Mouse (Mus musculus) G1E (cell line): Measurements from ENCODE around the gene Lrrfip2. TPM values are rescaled to one million over a fixed set of nuclear protein-coding genes. Genes with fewer than 3 reads are reported as not detected.

Experiments used
- ATAC-seq: 2 replicates; pipeline ENCODE4 v1.8.0; 2016; ENCODE audit warnings: mild to moderate bottlenecking; ENCODE audit not compliant: insufficient number of reproducible peaks, poor library complexity, low FRiP score, severe bottlenecking; ENCODE audit errors: extremely low read depth
- DNase-seq: peaks from one replicate; pipeline ENCODE4 v3.0.0; 2012; ENCODE audit warnings: low spot score
- H3K27me3 ChIP-seq: 2 replicates; pipeline ENCODE4 v1.6.1; 2012; ENCODE audit warnings: mild to moderate bottlenecking, low read length, inconsistent platforms; ENCODE audit not compliant: insufficient read depth
- H3K36me3 ChIP-seq: replicated peaks from 2 replicates; pipeline ENCODE3; 2012; ENCODE audit warnings: mild to moderate bottlenecking, inconsistent platforms
- H3K4me1 ChIP-seq: 2 replicates; pipeline ENCODE4 v1.6.1; 2012; ENCODE audit warnings: low read depth, low read length, inconsistent platforms, mixed read lengths; ENCODE audit not compliant: insufficient read depth
- H3K4me3 ChIP-seq: 2 replicates; pipeline ENCODE4 v1.5.1; 2012; ENCODE audit warnings: low read depth, mild to moderate bottlenecking, inconsistent platforms, low read length, moderate library complexity, mixed read lengths
- H3K9me3 ChIP-seq: replicated peaks from 2 replicates; pipeline ENCODE4 v1.6.1; 2012; ENCODE audit warnings: inconsistent platforms
- CTCF ChIP-seq: IDR thresholded peaks from 2 replicates; pipeline ENCODE4 v1.5.1; 2012; ENCODE audit warnings: low read depth, low read length, inconsistent platforms, mixed read lengths
- GATA1 ChIP-seq: IDR thresholded peaks from 2 replicates; pipeline ENCODE4 v1.6.1; 2012; ENCODE audit warnings: borderline replicate concordance, low read length, inconsistent platforms, mixed read lengths
- GATA2 ChIP-seq: IDR thresholded peaks from 2 replicates; pipeline ENCODE4 v1.6.1; 2012; ENCODE audit warnings: low read depth, low read length, inconsistent platforms, borderline replicate concordance
- POLR2AphosphoS5 ChIP-seq: IDR thresholded peaks from 2 replicates; pipeline ENCODE4 v1.6.1; 2012; ENCODE audit warnings: low read depth, low read length, inconsistent platforms; ENCODE audit not compliant: insufficient replicate concordance
- TAL1 ChIP-seq: conservative IDR thresholded peaks from 2 replicates; pipeline ENCODE4 v1.6.1; 2012; ENCODE audit warnings: low read depth, low read length, inconsistent platforms, mixed read lengths
- polyA plus RNA-seq: library from polyadenylated mRNA; stranded (reverse); fragments of >175 nt; gene quantifications from 2 replicates; pipeline ENCODE4 v1.2.3, GENCODE M21; 2012
- total RNA-seq, 2 experiments: library from RNA; stranded (forward) in 1 of 2; stranded (reverse) in 1 of 2; fragments of 200-1000 nt in 1 of 2; fragments of >200 nt in 1 of 2; fragmentation: Nextera tagmentation in 1 of 2; gene quantifications; 2 replicates each; pipeline ENCODE4 v1.2.3; 2014 to 2017

Gene Lrrfip2
- total RNA-seq (2014; fragmentation: Nextera tagmentation) (33.6 and 38.4 TPM in 2 replicates), total RNA-seq (2017) (28.4 and 30.4 TPM in 2 replicates), polyA plus RNA-seq (11.7 and 14.3 TPM in 2 replicates)

GRCm38 (mm10) chr9:111117126-111117642 is at the start of gene Lrrfip2:
Lrrfip2 (plus strand) TSS chr9:111117592.
- DNase-seq: peak; percentile 7
- Histone ChIP-seq H3K4me3 (peak within 1 kb of the TSS; percentile 84), H3K27me3 (no peaks in the 10 kb centered on the region), H3K36me3 (peaks cover 17% of the 10 kb centered on the region), H3K4me1 (peaks cover 18% of the 10 kb centered on the region), H3K9me3 (no peaks in the 10 kb centered on the region)
- TF ChIP-seq POLR2AphosphoS5 (no peak), GATA1 (no peak), TAL1 (no peak), GATA2 (no peak), CTCF (no peak)
- no peak for ATAC-seq

GRCm38 (mm10) chr9:111070546-111070961 is 46.8 kb upstream of the Lrrfip2 start:
- H3K27me3 ChIP-seq: peaks cover 3% of the 10 kb centered on the region; the same call in 1 of the 2 replicates
- peaks cover 27% of the 10 kb centered on the region for H3K4me1 ChIP-seq
- H3K36me3 ChIP-seq: no peaks in the 10 kb centered on the region
- H3K4me3 ChIP-seq: no peak overlapping the region
- TF ChIP-seq TAL1 (no peak), CTCF (peak; percentile 84)
- peaks cover 4% of the 10 kb centered on the region for H3K9me3 ChIP-seq
- peak; percentile 17 for DNase-seq
- ATAC-seq: peak; percentile 34; the same call in 1 of the 2 replicates

GRCm38 (mm10) chr9:111072175-111072574 is 45.2 kb upstream of the Lrrfip2 start:
- H3K36me3 ChIP-seq: no peaks in the 10 kb centered on the region
- no peak overlapping the region for H3K4me3 ChIP-seq
- H3K9me3 ChIP-seq: peaks cover 4% of the 10 kb centered on the region
- TF ChIP-seq TAL1: no peak
- no peak for TF ChIP-seq CTCF
- TF ChIP-seq POLR2AphosphoS5: no peak
- ATAC-seq: no peak
- peak; percentile 17 for DNase-seq
- H3K4me1 ChIP-seq: peaks cover 24% of the 10 kb centered on the region
- peaks cover 3% of the 10 kb centered on the region; the same call in 1 of the 2 replicates for H3K27me3 ChIP-seq

GRCm38 (mm10) chr9:111072971-111073370 is 44.4 kb upstream of the Lrrfip2 start:
- ATAC-seq (no peak), DNase-seq (no peak)
- Histone ChIP-seq H3K36me3 (no peaks in the 10 kb centered on the region), H3K9me3 (peaks cover 4% of the 10 kb centered on the region), H3K27me3 (peaks cover 3% of the 10 kb centered on the region; the same call in 1 of the 2 replicates), H3K4me3 (no peak overlapping the region), H3K4me1 (peaks cover 23% of the 10 kb centered on the region)
- TF ChIP-seq GATA1 (no peak), GATA2 (no peak), POLR2AphosphoS5 (no peak), TAL1 (no peak), CTCF (no peak)

GRCm38 (mm10) chr9:111077745-111078144 is 39.6 kb upstream of the Lrrfip2 start:
- DNase-seq (no peak), ATAC-seq (no peak)
- H3K4me3 ChIP-seq: no peak overlapping the region
- peaks cover 4% of the 10 kb centered on the region for H3K9me3 ChIP-seq
- H3K4me1 ChIP-seq: peaks cover 5% of the 10 kb centered on the region
- no peaks in the 10 kb centered on the region for H3K36me3 ChIP-seq
- TF ChIP-seq POLR2AphosphoS5 (no peak), GATA2 (no peak), CTCF (peak; percentile 75), GATA1 (no peak), TAL1 (no peak)
- peaks cover 18% of the 10 kb centered on the region for H3K27me3 ChIP-seq

- Histone ChIP-seq H3K4me1 (peaks cover 12% of the 10 kb centered on the region), H3K9me3 (no peaks in the 10 kb centered on the region), H3K27me3 (peaks cover 20% of the 10 kb centered on the region), H3K4me3 (no peak overlapping the region), H3K36me3 (no peaks in the 10 kb centered on the region)
- DNase-seq: no peak
- no peak for ATAC-seq
- TF ChIP-seq POLR2AphosphoS5: no peak
- TF ChIP-seq CTCF: no peak
- TF ChIP-seq GATA2: no peak
- TF ChIP-seq TAL1: no peak
- TF ChIP-seq GATA1: no peak
Measured at GRCm38 (mm10) chr9:111080801-111081200, 36.6 kb upstream of the Lrrfip2 start.
